Mouse (Mus musculus): ENCODE measurements around the gene 9930022D16Rik. TPM values are rescaled to one million over a fixed set of nuclear protein-coding genes. Genes with fewer than 3 reads are reported as not detected.

The 9930022D16Rik gene
- polyA plus RNA-seq (2012; rRNA removed) = not detected in 2 replicates

- no peak for DNase-seq (ENCODE audit: low read depth, low spot score)
- 81% methylated on average over 6 of the region's 6 CpGs for WGBS
These were observed at the start of gene 9930022D16Rik for GRCm38 (mm10) chr11:109413617-109414016. Gene 9930022D16Rik, plus strand, starts transcription at chr11:109413917.

GRCm38 (mm10) chr11:109364337-109364736 lies 49.4 kb upstream of the 9930022D16Rik start:
- WGBS = 9% methylated on average over 2 of the region's 2 CpGs
- no peak for DNase-seq (ENCODE audit: low read depth, low spot score)

- WGBS = 24% methylated on average over 10 of the region's 10 CpGs
- no peak for DNase-seq (ENCODE audit: low read depth, low spot score)
These were observed 48.8 kb upstream of the 9930022D16Rik start for GRCm38 (mm10) chr11:109364881-109365280.

GRCm38 (mm10) chr11:109365818-109366217 lies 47.9 kb upstream of the 9930022D16Rik start:
- DNase-seq (ENCODE audit: low read depth, low spot score) = no peak
- WGBS = 80% methylated on average over 5 of the region's 5 CpGs

- WGBS = 24% methylated on average over 15 of the region's 15 CpGs
- DNase-seq (ENCODE audit: low read depth, low spot score) = no peak
These were observed 46.7 kb upstream of the 9930022D16Rik start for GRCm38 (mm10) chr11:109366802-109367579.

- no peak for DNase-seq (ENCODE audit: low read depth, low spot score)
- whole genome bisulfite sequencing = 39% methylated on average over 3 of the region's 3 CpGs
These were observed 44.6 kb upstream of the 9930022D16Rik start for GRCm38 (mm10) chr11:109369026-109369637.

GRCm38 (mm10) chr11:109375412-109375811 lies 38.3 kb upstream of the 9930022D16Rik start:
- no peak for DNase-seq (ENCODE audit: low read depth, low spot score)
- whole genome bisulfite sequencing = 76% methylated on average over 7 of the region's 7 CpGs

GRCm38 (mm10) chr11:109376484-109377143 lies 37.1 kb upstream of the 9930022D16Rik start:
- 33% methylated on average over 7 of the region's 7 CpGs for WGBS

GRCm38 (mm10) chr11:109377477-109377876 lies 36.2 kb upstream of the 9930022D16Rik start:
- DNase-seq (ENCODE audit: low read depth, low spot score) = no peak
- 23% methylated on average over 10 of the region's 10 CpGs for WGBS

More at GRCm38 (mm10) chr11:109376484-109377143, 37.1 kb upstream of the 9930022D16Rik start:
- no peak for DNase-seq (ENCODE audit: low read depth, low spot score)

- no peak for DNase-seq (ENCODE audit: low read depth, low spot score)
- 57% methylated on average over 7 of the region's 7 CpGs for WGBS
These were observed 35.7 kb upstream of the 9930022D16Rik start for GRCm38 (mm10) chr11:109378051-109378450.

- no peak for DNase-seq (ENCODE audit: low read depth, low spot score)
- WGBS = 55% methylated on average over 5 of the region's 5 CpGs
These were observed 33.1 kb upstream of the 9930022D16Rik start for GRCm38 (mm10) chr11:109380662-109381061.

- 87% methylated on average over 8 of the region's 8 CpGs for WGBS
- no peak for DNase-seq (ENCODE audit: low read depth, low spot score)
These were observed 28.4 kb upstream of the 9930022D16Rik start for GRCm38 (mm10) chr11:109385296-109385695.

GRCm38 (mm10) chr11:109389046-109389445 lies 24.7 kb upstream of the 9930022D16Rik start:
- WGBS = 46% methylated on average over 5 of the region's 5 CpGs
- DNase-seq (ENCODE audit: low read depth, low spot score) = no peak

GRCm38 (mm10) chr11:109391200-109391599 lies 22.5 kb upstream of the 9930022D16Rik start:
- no peak for DNase-seq (ENCODE audit: low read depth, low spot score)
- WGBS = 83% methylated on average over 7 of the region's 7 CpGs

GRCm38 (mm10) chr11:109391760-109392159 lies 22.0 kb upstream of the 9930022D16Rik start:
- DNase-seq (ENCODE audit: low read depth, low spot score) = no peak
- 69% methylated on average over 7 of the region's 7 CpGs for WGBS

- DNase-seq (ENCODE audit: low read depth, low spot score) = no peak
- WGBS = 85% methylated on average over 9 of the region's 9 CpGs
These were observed 21.1 kb upstream of the 9930022D16Rik start for GRCm38 (mm10) chr11:109392601-109393000.

- DNase-seq (ENCODE audit: low read depth, low spot score) = no peak
- 76% methylated on average over 9 of the region's 9 CpGs for WGBS
These were observed 19.0 kb upstream of the 9930022D16Rik start for GRCm38 (mm10) chr11:109394758-109395157.

- no peak for DNase-seq (ENCODE audit: low read depth, low spot score)
These were observed 18.4 kb upstream of the 9930022D16Rik start for GRCm38 (mm10) chr11:109395291-109395690.

GRCm38 (mm10) chr11:109406431-109406830 lies 7.3 kb upstream of the 9930022D16Rik start:
- 87% methylated on average over 5 of the region's 5 CpGs for WGBS
- DNase-seq (ENCODE audit: low read depth, low spot score) = no peak

More at GRCm38 (mm10) chr11:109395291-109395690, 18.4 kb upstream of the 9930022D16Rik start:
- 86% methylated on average over 9 of the region's 9 CpGs for WGBS

All from large intestine, adult 2 months (tissue).